Mouse (Mus musculus): ENCODE measurements around the gene Nfe2l2.

GRCm38 (mm10) chr2:75714766-75715165, 10.3 kb upstream of the Nfe2l2 start:
- TF ChIP-seq POLR2A (IDR thresholded peaks at IDR 0.05; ENCODE audit: extremely low read depth, insufficient read depth, low read length) (no peak), CTCF (IDR thresholded peaks at IDR 0.05; ENCODE audit: low read depth, low read length) (no peak)
